Mouse (Mus musculus) forebrain, postnatal 0 days (tissue): ENCODE data around the gene Ankrd13a. TPM values are rescaled to one million over a fixed set of nuclear protein-coding genes. Genes with fewer than 3 reads are reported as not detected.
"Not testable (repeated sequence)": the region's sequence is repeated elsewhere in the genome, so short reads cannot be mapped to it uniquely, and the experiment has no call there.

Experiments
- ATAC-seq: fragments of 200-750 bp; cut with Nextera tagmentation; 2 replicates; pipeline ENCODE4 v1.8.0; 2017; ENCODE audit warnings: mild to moderate bottlenecking, moderate library complexity
- DNase-seq: peaks from one replicate; pipeline ENCODE4 v3.0.0-alpha.2; 2015
- H3K27ac ChIP-seq: fragments of 300-500 bp; sonication (generic); 2 replicates; pipeline ENCODE4 v1.5.1; 2014; ENCODE audit warnings: low read depth, mild to moderate bottlenecking, antibody characterized with exemption, low read length, moderate library complexity, mixed read lengths
- H3K27me3 ChIP-seq: fragments of 300-500 bp; sonication (generic); 2 replicates; pipeline ENCODE4 v1.6.1; 2014; ENCODE audit warnings: mild to moderate bottlenecking, low read length, mixed read lengths; ENCODE audit not compliant: insufficient read depth
- H3K36me3 ChIP-seq: fragments of 300-500 bp; sonication (generic); 2 replicates; pipeline ENCODE4 v1.6.1; 2014; ENCODE audit warnings: mild to moderate bottlenecking, moderate library complexity; ENCODE audit not compliant: insufficient read depth
- H3K4me1 ChIP-seq: fragments of 300-500 bp; sonication (generic); 2 replicates; pipeline ENCODE4 v1.6.1; 2014; ENCODE audit warnings: antibody characterized with exemption; ENCODE audit not compliant: insufficient read depth
- H3K4me2 ChIP-seq: fragments of 300-500 bp; sonication (generic); 2 replicates; pipeline ENCODE4 v1.6.1; 2014; ENCODE audit warnings: low read depth, mild to moderate bottlenecking, moderate library complexity
- H3K4me3 ChIP-seq: fragments of 300-500 bp; sonication (generic); 2 replicates; pipeline ENCODE4 v1.5.1; 2014; ENCODE audit warnings: low read depth, low read length, mixed read lengths
- H3K9ac ChIP-seq: fragments of 300-500 bp; sonication (generic); 2 replicates; pipeline ENCODE4 v1.6.1; 2014; ENCODE audit warnings: mild to moderate bottlenecking
- H3K9me3 ChIP-seq: fragments of 300-500 bp; sonication (generic); 2 replicates; pipeline ENCODE4 v1.6.1; 2016; ENCODE audit warnings: low read length
- CTCF ChIP-seq: sonication (generic); IDR thresholded peaks from 2 replicates; pipeline ENCODE4 v1.5.1; 2016; ENCODE audit warnings: antibody characterized with exemption, control low read depth, low read depth
- WGBS: fragments of 180-500 bp; shearing (Covaris S2); extraction: QIAGEN DNeasy Blood & Tissue Kit; methylation state at CpG from one replicate; pipeline ENCODE4 v1.1.7; 2014; 5-methylcytosine and 5-hydroxymethylcytosine counted together
- microRNA-seq, 2 experiments: library from miRNA; unstranded; fragments of <30 nt; microRNA quantifications; one replicate each; pipeline ENCODE4; 2016
- polyA plus RNA-seq: library from polyadenylated mRNA; unstranded; fragments of >200 nt; fragmentation: Nextera tagmentation; extraction: Ambion mirVana; gene quantifications from 2 replicates; pipeline ENCODE4 v1.2.1, GENCODE M21; 2015
- total RNA-seq: library from RNA; depleted of rRNA; stranded (reverse); fragments of >200 nt; gene quantifications from 2 replicates; pipeline ENCODE4 v1.2.3, GENCODE M21; 2014; rRNA removed

Gene Ankrd13a
- total and polyA plus RNA-seq, 2 experiments from 2014 or later: 20.7 to 44.8 TPM

DNA sequence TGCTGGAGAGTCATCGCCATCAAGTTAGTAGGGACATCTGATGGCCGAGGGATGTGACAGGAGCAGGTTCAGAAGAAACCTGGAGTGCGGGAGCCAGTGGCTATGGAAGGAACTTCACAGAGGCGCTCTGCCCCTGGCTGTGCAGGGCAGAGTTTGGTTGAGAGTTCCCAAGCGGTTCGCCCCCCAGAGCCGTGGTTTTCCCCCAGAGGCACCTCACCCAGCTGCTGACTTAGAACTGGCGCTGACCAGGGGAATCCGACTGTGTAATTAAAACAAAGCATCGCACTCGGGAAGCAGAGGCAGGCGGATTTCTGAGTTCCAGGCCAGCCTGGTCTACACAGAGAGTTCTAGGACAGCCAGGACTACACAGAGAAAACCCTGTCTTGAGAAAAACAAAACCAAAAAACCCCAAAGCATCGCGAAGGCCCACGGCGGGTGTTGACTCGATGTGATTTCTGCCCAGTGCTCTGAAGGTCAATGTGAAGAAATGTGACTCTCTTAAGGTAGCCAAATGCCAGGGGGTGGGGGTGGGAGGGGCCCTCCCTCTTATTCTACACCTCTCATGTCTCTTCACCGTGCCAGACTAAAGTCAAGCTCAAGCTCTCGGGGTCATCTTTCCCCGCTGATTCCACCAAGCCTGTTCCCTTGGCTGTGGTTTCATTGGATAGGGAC is 77.2 kb downstream of the Ankrd13a start:
- no peak for TF ChIP-seq CTCF
- H3K4me3 ChIP-seq: no peak overlapping the region
- H3K4me2 ChIP-seq: no peak overlapping the region
- no peaks in the 10 kb centered on the region for H3K9me3 ChIP-seq
- ATAC-seq: no peak
- no peak overlapping the region for H3K27ac ChIP-seq
- no peaks in the 10 kb centered on the region for H3K4me1 ChIP-seq
- WGBS: 89% methylated on average over 20 of the region's 20 CpGs
- no peak for DNase-seq
- no peaks in the 10 kb centered on the region for H3K27me3 ChIP-seq
- H3K9ac ChIP-seq: no peak overlapping the region
- H3K36me3 ChIP-seq: no peaks in the 10 kb centered on the region

DNA sequence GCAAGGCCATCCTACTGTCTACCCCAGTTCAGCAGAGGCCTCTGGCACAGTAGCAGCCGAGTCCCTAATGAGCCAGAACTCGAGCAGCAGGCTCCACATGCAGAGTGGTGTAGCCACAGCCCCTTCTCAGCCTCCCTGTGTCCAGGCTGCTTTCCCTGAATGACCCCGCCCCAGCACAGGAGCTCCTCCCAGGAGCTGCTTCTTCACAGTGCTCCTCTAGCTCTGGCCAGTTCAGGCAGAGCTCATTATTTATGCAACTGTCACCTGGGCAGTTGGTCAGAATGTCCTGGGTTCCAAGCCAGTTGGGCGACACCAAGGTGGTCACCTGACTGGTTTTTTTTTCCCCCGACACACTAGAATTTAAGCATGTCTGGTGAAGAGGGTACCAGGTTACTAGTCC is 78.9 kb downstream of the Ankrd13a start, which contains the start of gene 4930519G04Rik:
4930519G04Rik (plus strand) TSS at position 301 of the 400 bp plus-strand sequence.
- not testable (repeated sequence) for H3K27ac ChIP-seq, DNase-seq, H3K4me2 ChIP-seq, ATAC-seq, H3K4me1 ChIP-seq, H3K4me3 ChIP-seq, H3K36me3 ChIP-seq, H3K9me3 ChIP-seq, H3K9ac ChIP-seq, H3K27me3 ChIP-seq
- WGBS: 73% methylated on average over 3 of the region's 5 CpGs

Small RNA genes lying within 50 kb of the gene (microRNA-seq; reads per million reads assigned to microRNA genes)
- gene Mir6240: 4.1 to 5.8 reads per million in 2 experiments

Other genes starting within 250 kb of the Ankrd13a start
- gene Fam222a, start 206.7 kb upstream of the Ankrd13a start, total RNA-seq: 6.2 and 8.2 TPM in 2 replicates
- gene Fam222a, start 206.7 kb upstream of the Ankrd13a start, polyA plus RNA-seq: 2.9 and 3.4 TPM in 2 replicates
- gene Trpv4, start 116.3 kb upstream of the Ankrd13a start, total RNA-seq: 0.81 and 1.5 TPM in 2 replicates
- 1.3 and 2.4 TPM in 2 replicates for gene Trpv4, start 116.3 kb upstream of the Ankrd13a start, polyA plus RNA-seq
- gene Gltp, start 83.7 kb upstream of the Ankrd13a start, total RNA-seq: 14.1 and 19.8 TPM in 2 replicates
- 26.4 and 32.1 TPM in 2 replicates for gene Gltp, start 83.7 kb upstream of the Ankrd13a start, polyA plus RNA-seq
- gene Tchp, start 66.9 kb upstream of the Ankrd13a start, total RNA-seq: 14.1 and 14.4 TPM in 2 replicates
- 7.4 and 11.8 TPM in 2 replicates for gene Tchp, start 66.9 kb upstream of the Ankrd13a start, polyA plus RNA-seq
- 42.2 and 57.6 TPM in 2 replicates for gene Git2, start 840 bp downstream of the Ankrd13a start, total RNA-seq
- 21.9 and 31.1 TPM in 2 replicates for gene Git2, start 840 bp downstream of the Ankrd13a start, polyA plus RNA-seq
- gene 1500011B03Rik, start 48.8 kb downstream of the Ankrd13a start, total RNA-seq: 298 and 325 TPM in 2 replicates
- gene 1500011B03Rik, start 48.8 kb downstream of the Ankrd13a start, polyA plus RNA-seq: 378 and 431 TPM in 2 replicates
- not detected in 2 replicates for gene 4930519G04Rik, start 79.0 kb downstream of the Ankrd13a start, total RNA-seq
- gene 4930519G04Rik, start 79.0 kb downstream of the Ankrd13a start, polyA plus RNA-seq: not detected in 2 replicates
- 3.6 and 4.2 TPM in 2 replicates for gene Gm9936, start 84.0 kb downstream of the Ankrd13a start, total RNA-seq
- 1.8 and 3.2 TPM in 2 replicates for gene Gm9936, start 84.0 kb downstream of the Ankrd13a start, polyA plus RNA-seq
- 4.2 and 7.0 TPM in 2 replicates for gene Oasl2, start 122.3 kb downstream of the Ankrd13a start, total RNA-seq
- 4.2 and 4.8 TPM in 2 replicates for gene Oasl2, start 122.3 kb downstream of the Ankrd13a start, polyA plus RNA-seq
- 0.54 and 1.7 TPM in 2 replicates for gene Oasl1, start 148.6 kb downstream of the Ankrd13a start, total RNA-seq
- gene Oasl1, start 148.6 kb downstream of the Ankrd13a start, polyA plus RNA-seq: 0.38 and 0.73 TPM in 2 replicates
- gene 2210016L21Rik, start 167.5 kb downstream of the Ankrd13a start, total RNA-seq: 81.0 and 86.0 TPM in 2 replicates
- gene 2210016L21Rik, start 167.5 kb downstream of the Ankrd13a start, polyA plus RNA-seq: 167 and 170 TPM in 2 replicates
- not detected in 2 replicates for gene Hnf1a, start 196.4 kb downstream of the Ankrd13a start, total RNA-seq
- not detected in 2 replicates for gene Hnf1a, start 196.4 kb downstream of the Ankrd13a start, polyA plus RNA-seq
- 79.1 and 114 TPM in 2 replicates for gene Sppl3, start 236.5 kb downstream of the Ankrd13a start, total RNA-seq
- gene Sppl3, start 236.5 kb downstream of the Ankrd13a start, polyA plus RNA-seq: 36.0 and 43.5 TPM in 2 replicates